Mouse (Mus musculus): ENCODE measurements around the gene Zswim1. TPM values are rescaled to one million over a fixed set of nuclear protein-coding genes. Genes with fewer than 3 reads are reported as not detected.

The Zswim1 gene
- polyA plus RNA-seq, 1 experiment from 2014 or later: 22.9 TPM

DNA sequence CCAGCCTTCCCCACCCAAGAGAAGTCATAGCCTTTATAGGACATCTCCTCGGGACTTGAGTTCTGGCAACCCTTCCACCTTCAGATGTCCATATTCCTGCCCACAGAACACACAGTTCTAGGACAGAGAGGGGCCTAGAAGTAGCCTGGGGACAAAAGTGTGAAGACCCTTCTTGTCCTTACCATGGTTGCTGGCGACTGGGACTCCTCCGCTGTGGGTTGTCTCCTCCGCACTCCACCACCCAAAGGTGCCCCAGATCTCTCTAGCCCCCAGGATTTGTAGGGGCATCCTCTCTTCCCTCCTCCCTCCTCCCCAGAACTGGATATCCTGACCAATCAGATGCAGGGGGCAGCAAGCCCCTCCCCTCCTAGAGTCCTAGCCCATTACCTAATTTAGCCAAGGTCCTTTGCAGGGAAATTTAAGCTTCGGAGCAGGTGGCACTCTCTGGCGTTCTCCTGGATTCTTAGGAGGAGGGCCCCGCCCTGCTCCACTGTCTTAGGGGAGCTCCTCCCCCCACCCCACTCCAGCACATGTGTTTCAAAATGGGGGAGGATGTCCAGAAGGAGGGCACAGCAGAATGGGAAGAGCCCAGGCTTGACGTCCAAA, 42.9 kb upstream of the Zswim1 start, which contains the start of gene Tnnc2:
Gene Tnnc2, minus strand, starts transcription at position 487 of the 606 bp plus-strand sequence.
- Histone ChIP-seq H3K9me3 (ENCODE audit: control insufficient read depth, low read length) (no peaks in the 10 kb centered on the region), H3K27ac (ENCODE audit: low read depth, low read length) (no peak within 1 kb of the TSS), H3K27me3 (ENCODE audit: control insufficient read depth, insufficient read depth, low read length) (no peaks in the 10 kb centered on the region), H3K4me2 (ENCODE audit: low read depth) (no peak within 1 kb of the TSS), H3K36me3 (ENCODE audit: control insufficient read depth, insufficient read depth, low read length) (no peaks in the 10 kb centered on the region), H3K4me1 (ENCODE audit: control insufficient read depth, insufficient read depth, low read length) (no peaks in the 10 kb centered on the region), H3K4me3 (ENCODE audit: low read depth, low read length) (no peak within 1 kb of the TSS), H3K9ac (ENCODE audit: low read length) (no peak within 1 kb of the TSS)
- ATAC-seq (ENCODE audit: insufficient read depth, low FRiP score, low TSS enrichment): no peak
- DNase-seq (ENCODE audit: low spot score): no peak
- 69% methylated on average over 8 of the region's 8 CpGs for WGBS

DNA sequence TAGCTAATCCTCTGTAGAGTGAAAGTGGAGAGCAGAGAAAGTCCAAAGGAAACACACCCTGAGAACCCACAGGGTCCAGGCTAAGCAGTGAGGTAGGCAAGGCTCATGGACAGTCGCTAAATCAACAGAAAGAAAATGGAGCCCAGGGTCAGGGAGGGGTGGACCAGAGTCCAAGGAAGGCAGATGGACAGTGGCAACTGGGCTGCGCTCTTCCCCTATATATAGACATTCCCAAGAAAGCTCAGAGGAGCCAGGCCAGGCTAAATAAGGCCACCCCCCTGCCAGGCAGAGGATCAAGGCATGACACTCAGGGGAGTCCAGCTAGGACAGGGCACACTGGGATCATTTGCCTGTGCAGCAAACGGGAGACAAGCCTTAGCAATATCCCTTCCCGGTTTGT, 40.6 kb upstream of the Zswim1 start:
- no peaks in the 10 kb centered on the region for H3K9me3 ChIP-seq (ENCODE audit: control insufficient read depth, low read length)
- H3K4me3 ChIP-seq (ENCODE audit: low read depth, low read length): no peak overlapping the region
- no peak for ATAC-seq (ENCODE audit: insufficient read depth, low FRiP score, low TSS enrichment)
- no peak overlapping the region for H3K27ac ChIP-seq (ENCODE audit: low read depth, low read length)
- DNase-seq (ENCODE audit: low spot score): no peak
- H3K4me1 ChIP-seq (ENCODE audit: control insufficient read depth, insufficient read depth, low read length): no peaks in the 10 kb centered on the region
- H3K27me3 ChIP-seq (ENCODE audit: control insufficient read depth, insufficient read depth, low read length): no peaks in the 10 kb centered on the region
- WGBS: 76% methylated on average over 4 of the region's 4 CpGs
- no peak overlapping the region for H3K4me2 ChIP-seq (ENCODE audit: low read depth)
- H3K9ac ChIP-seq (ENCODE audit: low read length): no peak overlapping the region
- H3K36me3 ChIP-seq (ENCODE audit: control insufficient read depth, insufficient read depth, low read length): no peaks in the 10 kb centered on the region

DNA sequence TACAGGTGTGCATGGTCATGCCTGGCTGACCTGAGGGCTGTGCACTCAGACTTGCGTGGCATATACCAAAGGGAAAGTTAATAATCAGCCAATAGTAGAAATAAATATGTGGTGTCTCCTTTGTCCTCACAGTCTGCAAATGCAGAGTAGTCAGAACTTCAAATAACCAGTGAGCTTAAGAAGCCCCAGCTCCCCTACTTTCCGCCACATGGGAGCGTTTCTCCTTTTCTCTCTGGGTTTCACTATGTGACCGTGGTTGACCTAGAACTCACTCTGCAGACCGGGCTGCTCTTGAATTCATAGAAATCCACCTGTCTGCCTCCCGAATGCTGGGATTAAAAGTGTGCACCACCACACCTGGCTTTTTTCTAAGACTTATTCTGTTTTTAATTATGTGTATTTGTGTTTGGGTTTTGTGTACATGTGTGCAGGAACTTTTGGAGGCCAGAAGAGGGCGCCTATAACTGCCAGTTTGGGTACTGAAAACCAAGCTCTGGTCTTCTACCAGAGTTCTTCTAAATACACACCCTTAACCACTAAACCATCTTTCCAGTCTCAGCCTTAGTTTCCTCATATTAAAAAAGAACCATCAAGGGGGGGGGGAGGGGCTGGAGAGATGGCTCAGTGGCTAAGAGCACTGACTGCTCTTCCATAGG, 38.4 kb upstream of the Zswim1 start:
- H3K27me3 ChIP-seq (ENCODE audit: control insufficient read depth, insufficient read depth, low read length): no peaks in the 10 kb centered on the region
- no peak for ATAC-seq (ENCODE audit: insufficient read depth, low FRiP score, low TSS enrichment)
- H3K36me3 ChIP-seq (ENCODE audit: control insufficient read depth, insufficient read depth, low read length): no peaks in the 10 kb centered on the region
- H3K4me1 ChIP-seq (ENCODE audit: control insufficient read depth, insufficient read depth, low read length): no peaks in the 10 kb centered on the region
- 75% methylated on average over 7 of the region's 7 CpGs for WGBS
- no peak overlapping the region for H3K27ac ChIP-seq (ENCODE audit: low read depth, low read length)
- no peak overlapping the region for H3K4me2 ChIP-seq (ENCODE audit: low read depth)
- H3K9me3 ChIP-seq (ENCODE audit: control insufficient read depth, low read length): no peaks in the 10 kb centered on the region
- no peak overlapping the region for H3K4me3 ChIP-seq (ENCODE audit: low read depth, low read length)
- no peak for DNase-seq (ENCODE audit: low spot score)
- no peak overlapping the region for H3K9ac ChIP-seq (ENCODE audit: low read length)

DNA sequence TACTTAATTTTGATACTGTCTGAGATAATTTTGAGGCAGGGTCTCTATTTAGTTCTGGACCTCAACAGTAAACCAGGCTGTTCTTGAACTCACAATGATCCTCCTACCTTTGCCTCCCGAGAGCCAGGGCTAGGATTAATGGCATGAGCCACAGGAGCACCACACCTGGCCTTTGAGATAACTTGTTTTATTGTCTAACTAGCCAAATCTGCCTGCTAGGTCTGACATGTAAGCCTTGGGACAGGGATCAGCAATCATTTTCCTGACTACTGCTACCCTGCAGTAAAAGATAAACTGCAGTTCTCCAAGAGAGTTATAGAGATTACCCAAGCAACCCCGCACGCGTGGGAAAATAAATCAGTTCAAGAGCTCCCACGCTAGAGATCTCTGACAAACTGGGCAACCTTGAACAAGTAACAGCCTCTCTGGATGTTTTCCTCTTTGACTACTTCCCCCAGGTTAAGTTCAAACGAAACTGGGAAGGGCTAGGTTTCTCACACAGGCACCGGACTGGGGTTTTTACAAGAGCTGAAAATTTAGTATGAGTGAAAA, 37.5 kb upstream of the Zswim1 start:
- H3K4me1 ChIP-seq (ENCODE audit: control insufficient read depth, insufficient read depth, low read length): no peaks in the 10 kb centered on the region
- H3K4me3 ChIP-seq (ENCODE audit: low read depth, low read length): peak overlapping the region; percentile 61
- ATAC-seq (ENCODE audit: insufficient read depth, low FRiP score, low TSS enrichment) (no peak), DNase-seq (ENCODE audit: low spot score) (no peak)
- no peaks in the 10 kb centered on the region for H3K27me3 ChIP-seq (ENCODE audit: control insufficient read depth, insufficient read depth, low read length)
- peak overlapping the region; percentile 81 for H3K4me2 ChIP-seq (ENCODE audit: low read depth)
- H3K9ac ChIP-seq (ENCODE audit: low read length): peak overlapping the region; percentile 72
- H3K9me3 ChIP-seq (ENCODE audit: control insufficient read depth, low read length): no peaks in the 10 kb centered on the region
- H3K27ac ChIP-seq (ENCODE audit: low read depth, low read length): no peak overlapping the region
- 16% methylated on average over 7 of the region's 7 CpGs for WGBS
- H3K36me3 ChIP-seq (ENCODE audit: control insufficient read depth, insufficient read depth, low read length): no peaks in the 10 kb centered on the region

DNA sequence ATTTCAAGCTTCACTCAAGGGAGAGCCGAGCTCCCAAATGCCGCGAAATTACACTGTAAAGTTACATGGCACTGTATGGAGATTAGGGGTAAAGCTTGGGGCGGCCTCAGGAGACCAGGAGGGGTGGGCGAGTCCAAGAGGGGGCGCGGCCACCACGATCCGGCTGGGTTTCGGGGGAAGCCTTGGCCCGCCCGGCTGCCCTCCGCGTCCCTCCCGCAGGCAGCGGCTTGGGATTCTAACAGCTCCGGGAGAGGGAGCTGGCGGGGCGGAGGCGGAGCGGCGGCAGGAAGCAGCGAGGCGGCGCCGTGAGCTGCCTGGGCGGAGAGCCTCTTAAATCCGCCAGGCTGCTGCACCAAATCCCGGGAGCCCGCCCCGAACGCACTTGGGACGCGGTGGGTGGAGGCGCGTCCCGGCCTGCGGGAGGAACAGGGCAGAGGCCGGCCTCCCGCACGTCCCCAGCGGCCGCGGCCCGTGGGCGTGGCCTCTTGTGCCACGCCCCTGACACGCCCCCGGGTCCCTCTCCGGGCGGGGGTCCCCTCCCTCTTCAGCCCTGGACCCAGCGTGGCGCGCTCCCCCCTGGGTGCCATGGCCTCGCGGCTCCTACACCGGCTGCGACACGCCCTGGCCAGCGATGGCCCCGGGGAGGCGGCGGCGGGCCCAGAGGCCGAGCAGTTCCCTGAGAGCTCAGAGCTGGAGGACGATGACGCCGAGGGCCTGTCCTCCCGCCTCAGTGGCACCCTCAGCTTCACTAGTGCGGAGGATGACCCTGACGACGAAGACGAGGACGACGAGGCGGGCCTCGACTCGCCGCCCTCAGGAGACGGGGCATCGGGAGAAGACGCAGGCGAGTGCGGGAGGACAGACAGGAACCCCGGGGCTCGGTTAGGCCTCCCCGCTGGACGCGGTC, 36.8 kb upstream of the Zswim1 start, which contains the start of gene Snx21:
Gene Snx21, plus strand, starts transcription at position 343 of the 907 bp plus-strand sequence.
- peak within 1 kb of the TSS; percentile 62 for H3K27ac ChIP-seq (ENCODE audit: low read depth, low read length)
- peak within 1 kb of the TSS; percentile 61 for H3K4me3 ChIP-seq (ENCODE audit: low read depth, low read length)
- no peaks in the 10 kb centered on the region for H3K27me3 ChIP-seq (ENCODE audit: control insufficient read depth, insufficient read depth, low read length)
- H3K4me1 ChIP-seq (ENCODE audit: control insufficient read depth, insufficient read depth, low read length): no peaks in the 10 kb centered on the region
- H3K36me3 ChIP-seq (ENCODE audit: control insufficient read depth, insufficient read depth, low read length): no peaks in the 10 kb centered on the region
- peak; percentile 90 for DNase-seq (ENCODE audit: low spot score)
- no peaks in the 10 kb centered on the region for H3K9me3 ChIP-seq (ENCODE audit: control insufficient read depth, low read length)
- ATAC-seq (ENCODE audit: insufficient read depth, low FRiP score, low TSS enrichment): peak; percentile 91
- peak within 1 kb of the TSS; percentile 72 for H3K9ac ChIP-seq (ENCODE audit: low read length)
- WGBS: under 1% methylated on average over 68 of the region's 89 CpGs
- H3K4me2 ChIP-seq (ENCODE audit: low read depth): peak within 1 kb of the TSS; percentile 81

DNA sequence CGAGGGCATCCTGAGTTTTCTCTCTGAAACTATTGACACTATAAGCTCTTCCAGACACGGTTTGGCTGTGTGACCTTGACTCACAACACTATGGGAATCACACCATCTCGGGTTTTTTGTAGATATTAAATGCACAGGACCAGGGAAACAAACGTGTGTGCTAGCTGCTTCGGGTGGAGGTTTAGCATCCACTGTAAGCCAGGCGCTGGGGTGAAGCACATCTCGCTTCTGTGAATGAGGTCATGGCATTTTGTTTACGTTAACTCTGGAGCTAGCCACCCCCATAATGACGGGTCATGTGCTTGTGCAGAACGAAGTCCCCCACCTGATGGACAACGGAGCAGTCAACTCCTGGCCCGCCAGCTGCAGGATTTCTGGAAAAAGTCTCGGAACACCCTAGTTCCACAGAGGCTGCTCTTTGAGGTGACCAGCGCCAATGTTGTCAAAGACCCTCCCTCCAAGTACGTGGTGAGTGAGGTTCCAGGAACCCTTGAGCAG, 36.0 kb upstream of the Zswim1 start:
- ATAC-seq (ENCODE audit: insufficient read depth, low FRiP score, low TSS enrichment) (no peak), DNase-seq (ENCODE audit: low spot score) (peak; percentile 28)
- no peaks in the 10 kb centered on the region for H3K36me3 ChIP-seq (ENCODE audit: control insufficient read depth, insufficient read depth, low read length)
- no peaks in the 10 kb centered on the region for H3K9me3 ChIP-seq (ENCODE audit: control insufficient read depth, low read length)
- H3K27ac ChIP-seq (ENCODE audit: low read depth, low read length): no peak overlapping the region
- peak overlapping the region; percentile 61 for H3K4me3 ChIP-seq (ENCODE audit: low read depth, low read length)
- H3K27me3 ChIP-seq (ENCODE audit: control insufficient read depth, insufficient read depth, low read length): no peaks in the 10 kb centered on the region
- H3K4me2 ChIP-seq (ENCODE audit: low read depth): peak overlapping the region; percentile 81
- H3K9ac ChIP-seq (ENCODE audit: low read length): peak overlapping the region; percentile 72
- H3K4me1 ChIP-seq (ENCODE audit: control insufficient read depth, insufficient read depth, low read length): no peaks in the 10 kb centered on the region
- 10% methylated on average over 15 of the region's 15 CpGs for WGBS

DNA sequence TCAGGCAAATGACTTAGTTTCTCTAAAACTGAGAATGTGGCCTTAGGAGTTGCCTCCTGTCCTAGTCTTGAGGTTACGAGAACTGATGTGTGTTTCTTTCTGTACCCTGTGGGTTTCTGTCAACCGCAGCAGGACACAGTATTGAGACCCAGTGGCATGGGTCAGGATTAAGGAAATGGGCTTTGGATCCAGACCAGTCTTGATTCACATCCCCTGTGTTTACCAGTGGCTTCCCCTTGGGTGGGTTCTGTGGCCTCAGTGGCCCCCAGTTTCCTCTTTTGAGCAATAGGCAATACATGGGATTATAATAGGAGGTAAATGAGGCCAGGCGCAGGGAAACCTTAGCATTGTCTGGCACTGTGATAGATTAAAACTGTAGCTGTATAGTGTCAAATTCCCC, 35.5 kb upstream of the Zswim1 start:
- Histone ChIP-seq H3K4me3 (ENCODE audit: low read depth, low read length) (no peak overlapping the region), H3K9ac (ENCODE audit: low read length) (no peak overlapping the region), H3K36me3 (ENCODE audit: control insufficient read depth, insufficient read depth, low read length) (0 out of 2 replicates have a peak, but pooled peaks cover 2% of the 10 kb centered on the region), H3K4me2 (ENCODE audit: low read depth) (peak overlapping the region; percentile 81; the same call in 1 of the 2 replicates), H3K9me3 (ENCODE audit: control insufficient read depth, low read length) (no peaks in the 10 kb centered on the region), H3K27ac (ENCODE audit: low read depth, low read length) (no peak overlapping the region), H3K4me1 (ENCODE audit: control insufficient read depth, insufficient read depth, low read length) (no peaks in the 10 kb centered on the region), H3K27me3 (ENCODE audit: control insufficient read depth, insufficient read depth, low read length) (no peaks in the 10 kb centered on the region)
- 85% methylated on average over 3 of the region's 3 CpGs for WGBS
- no peak for DNase-seq (ENCODE audit: low spot score)
- ATAC-seq (ENCODE audit: insufficient read depth, low FRiP score, low TSS enrichment): no peak

DNA sequence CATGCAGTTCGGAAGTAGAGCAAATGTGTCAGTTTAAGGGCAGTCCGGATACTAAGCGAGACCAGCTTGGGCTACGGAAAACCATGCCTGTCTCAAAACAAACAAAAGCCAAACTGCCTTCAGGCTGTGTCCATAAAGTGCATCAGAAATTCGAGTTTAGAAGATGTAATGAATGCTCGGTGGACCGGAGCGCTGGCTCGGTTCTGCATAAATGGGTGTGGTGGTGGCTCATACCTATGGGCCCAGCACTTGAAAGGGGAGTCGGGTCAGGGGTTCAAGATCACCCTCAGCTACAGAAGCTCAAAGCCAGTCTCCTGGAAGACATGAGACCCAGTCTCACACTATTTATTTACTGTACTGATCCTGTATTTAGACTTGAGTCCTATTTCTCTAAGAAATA, 34.7 kb upstream of the Zswim1 start:
- no peaks in the 10 kb centered on the region for H3K27me3 ChIP-seq (ENCODE audit: control insufficient read depth, insufficient read depth, low read length)
- no peaks in the 10 kb centered on the region for H3K9me3 ChIP-seq (ENCODE audit: control insufficient read depth, low read length)
- H3K36me3 ChIP-seq (ENCODE audit: control insufficient read depth, insufficient read depth, low read length): peaks cover 2% of the 10 kb centered on the region; the same call in 1 of the 2 replicates
- H3K27ac ChIP-seq (ENCODE audit: low read depth, low read length): no peak overlapping the region
- H3K4me2 ChIP-seq (ENCODE audit: low read depth): no peak overlapping the region
- DNase-seq (ENCODE audit: low spot score) (no peak), ATAC-seq (ENCODE audit: insufficient read depth, low FRiP score, low TSS enrichment) (no peak)
- no peak overlapping the region for H3K4me3 ChIP-seq (ENCODE audit: low read depth, low read length)
- H3K4me1 ChIP-seq (ENCODE audit: control insufficient read depth, insufficient read depth, low read length): no peaks in the 10 kb centered on the region
- WGBS: 86% methylated on average over 10 of the region's 10 CpGs
- H3K9ac ChIP-seq (ENCODE audit: low read length): no peak overlapping the region

Data from neural tube, embryonic 11.5 days (tissue).